Mouse (Mus musculus) midbrain, embryonic 15.5 days (tissue): ENCODE measurements around the gene Hnrnpf. TPM values are rescaled to one million over a fixed set of nuclear protein-coding genes. Genes with fewer than 3 reads are reported as not detected.

Experiments
- ATAC-seq: fragments of 200-750 bp; cut with Nextera tagmentation; replicated peaks from 2 replicates; pipeline ENCODE4 v1.8.0; 2017; ENCODE audit warnings: moderate TSS enrichment
- H3K27ac ChIP-seq: fragments of 300-500 bp; sonication (generic); 2 replicates; pipeline ENCODE4 v1.5.1; 2015; ENCODE audit warnings: mild to moderate bottlenecking, inconsistent platforms
- H3K27me3 ChIP-seq: fragments of 300-500 bp; sonication (generic); replicated peaks from 2 replicates; pipeline ENCODE4 v1.6.1; 2015; ENCODE audit warnings: inconsistent platforms
- H3K36me3 ChIP-seq: fragments of 300-500 bp; sonication (generic); replicated peaks from 2 replicates; pipeline ENCODE4 v1.6.1; 2015; ENCODE audit warnings: inconsistent platforms
- H3K4me1 ChIP-seq: fragments of 300-500 bp; sonication (generic); 2 replicates; pipeline ENCODE4 v1.6.1; 2015; ENCODE audit warnings: inconsistent platforms
- H3K4me2 ChIP-seq: fragments of 300-500 bp; sonication (generic); 2 replicates; pipeline ENCODE4 v1.6.1; 2015; ENCODE audit warnings: inconsistent platforms, mild to moderate bottlenecking, moderate library complexity
- H3K4me3 ChIP-seq: fragments of 300-500 bp; sonication (generic); 2 replicates; pipeline ENCODE4 v1.5.1; 2015; ENCODE audit warnings: mild to moderate bottlenecking, inconsistent platforms
- H3K9ac ChIP-seq: fragments of 300-500 bp; sonication (generic); 2 replicates; pipeline ENCODE4 v1.6.1; 2015; ENCODE audit warnings: mild to moderate bottlenecking, inconsistent platforms
- H3K9me3 ChIP-seq: fragments of 300-500 bp; sonication (generic); 2 replicates; pipeline ENCODE4 v1.6.1; 2016; ENCODE audit warnings: inconsistent platforms
- WGBS: fragments of 180-500 bp; shearing (Covaris S2); methylation state at CpG from one replicate; pipeline ENCODE4 v1.1.7; 2015; ENCODE audit warnings: mixed read lengths; 5-methylcytosine and 5-hydroxymethylcytosine counted together
- polyA plus RNA-seq: library from polyadenylated mRNA; unstranded; fragments of >200 nt; fragmentation: Nextera tagmentation; extraction: Ambion mirVana; gene quantifications from 2 replicates; pipeline ENCODE4 v1.2.1, GENCODE M21; 2015

The Hnrnpf gene
- polyA plus RNA-seq, 1 experiment from 2014 or later: 258 TPM

GRCm38 (mm10) chr6:117878700-117879407 is 21.3 kb upstream of the Hnrnpf start:
- 14% methylated on average over 26 of the region's 26 CpGs for WGBS
- Histone ChIP-seq H3K9me3 (no peaks in the 10 kb centered on the region), H3K27ac (peak overlapping the region; percentile 99), H3K36me3 (no peaks in the 10 kb centered on the region), H3K4me1 (peaks cover 12% of the 10 kb centered on the region), H3K9ac (peak overlapping the region; percentile 60), H3K27me3 (no peaks in the 10 kb centered on the region), H3K4me2 (peak overlapping the region; percentile 79), H3K4me3 (peak overlapping the region; percentile 55)
- peak; percentile 93 for ATAC-seq

GRCm38 (mm10) chr6:117879408-117880115 is 20.6 kb upstream of the Hnrnpf start:
- Histone ChIP-seq H3K4me1 (peaks cover 12% of the 10 kb centered on the region), H3K4me2 (peak overlapping the region; percentile 79), H3K9ac (peak overlapping the region; percentile 60), H3K27ac (peak overlapping the region; percentile 99), H3K9me3 (no peaks in the 10 kb centered on the region), H3K27me3 (no peaks in the 10 kb centered on the region), H3K36me3 (no peaks in the 10 kb centered on the region), H3K4me3 (peak overlapping the region; percentile 55)
- peak; percentile 94 for ATAC-seq
- under 1% methylated on average over 67 of the region's 67 CpGs for WGBS

- no peak for ATAC-seq
Measured at GRCm38 (mm10) chr6:117880394-117880838, 19.7 kb upstream of the Hnrnpf start.

GRCm38 (mm10) chr6:117881229-117881628 is 18.9 kb upstream of the Hnrnpf start:
- 23% methylated on average over 7 of the region's 7 CpGs for WGBS
- Histone ChIP-seq H3K27ac (no peak overlapping the region), H3K4me3 (no peak overlapping the region), H3K4me2 (no peak overlapping the region), H3K9me3 (no peaks in the 10 kb centered on the region), H3K36me3 (no peaks in the 10 kb centered on the region), H3K27me3 (no peaks in the 10 kb centered on the region), H3K9ac (no peak overlapping the region), H3K4me1 (peaks cover 12% of the 10 kb centered on the region)
- ATAC-seq: no peak

More at GRCm38 (mm10) chr6:117880394-117880838, 19.7 kb upstream of the Hnrnpf start:
- Histone ChIP-seq H3K36me3 (no peaks in the 10 kb centered on the region), H3K4me3 (peak overlapping the region; percentile 55), H3K9ac (peak overlapping the region; percentile 60; the same call in 1 of the 2 replicates), H3K27ac (peak overlapping the region; percentile 99), H3K9me3 (no peaks in the 10 kb centered on the region), H3K4me1 (peaks cover 12% of the 10 kb centered on the region), H3K4me2 (peak overlapping the region; percentile 79), H3K27me3 (no peaks in the 10 kb centered on the region)
- 36% methylated on average over 3 of the region's 3 CpGs for WGBS

- Histone ChIP-seq H3K36me3 (no peaks in the 10 kb centered on the region), H3K4me2 (no peak overlapping the region), H3K27me3 (no peaks in the 10 kb centered on the region), H3K4me3 (no peak overlapping the region), H3K27ac (no peak overlapping the region), H3K4me1 (peaks cover 12% of the 10 kb centered on the region), H3K9ac (no peak overlapping the region), H3K9me3 (no peaks in the 10 kb centered on the region)
- no peak for ATAC-seq
- 77% methylated on average over 7 of the region's 7 CpGs for WGBS
Measured at GRCm38 (mm10) chr6:117881997-117882396, 18.1 kb upstream of the Hnrnpf start.

GRCm38 (mm10) chr6:117885943-117886342 is 14.2 kb upstream of the Hnrnpf start:
- H3K4me1 ChIP-seq: 0 out of 2 replicates have a peak, but pooled peaks cover 2% of the 10 kb centered on the region
- no peak for ATAC-seq
- H3K4me3 ChIP-seq: no peak overlapping the region
- no peak overlapping the region for H3K4me2 ChIP-seq
- no peaks in the 10 kb centered on the region for H3K9me3 ChIP-seq
- no peaks in the 10 kb centered on the region for H3K36me3 ChIP-seq
- H3K27ac ChIP-seq: no peak overlapping the region
- no peak overlapping the region for H3K9ac ChIP-seq
- WGBS: 90% methylated on average over 2 of the region's 2 CpGs
- H3K27me3 ChIP-seq: no peaks in the 10 kb centered on the region

- no peak for ATAC-seq
- no peak overlapping the region for H3K4me3 ChIP-seq
- H3K9ac ChIP-seq: no peak overlapping the region
- 47% methylated on average over 1 of the region's 1 CpGs for WGBS
- H3K9me3 ChIP-seq: no peaks in the 10 kb centered on the region
- no peak overlapping the region for H3K4me2 ChIP-seq
- no peaks in the 10 kb centered on the region for H3K36me3 ChIP-seq
- H3K4me1 ChIP-seq: no peaks in the 10 kb centered on the region
- no peaks in the 10 kb centered on the region for H3K27me3 ChIP-seq
- no peak overlapping the region for H3K27ac ChIP-seq
Measured at GRCm38 (mm10) chr6:117888032-117888431, 12.1 kb upstream of the Hnrnpf start.

- no peak for ATAC-seq
- 55% methylated on average over 2 of the region's 2 CpGs for WGBS
- no peaks in the 10 kb centered on the region for H3K36me3 ChIP-seq
- H3K9ac ChIP-seq: no peak overlapping the region
- H3K4me2 ChIP-seq: no peak overlapping the region
- no peaks in the 10 kb centered on the region for H3K27me3 ChIP-seq
- H3K27ac ChIP-seq: no peak overlapping the region
- no peaks in the 10 kb centered on the region for H3K9me3 ChIP-seq
- no peaks in the 10 kb centered on the region for H3K4me1 ChIP-seq
- no peak overlapping the region for H3K4me3 ChIP-seq
Measured at GRCm38 (mm10) chr6:117888642-117889096, 11.5 kb upstream of the Hnrnpf start.

GRCm38 (mm10) chr6:117890257-117890656 is 9.9 kb upstream of the Hnrnpf start:
- Histone ChIP-seq H3K4me2 (no peak overlapping the region), H3K27ac (no peak overlapping the region), H3K9me3 (no peaks in the 10 kb centered on the region), H3K36me3 (no peaks in the 10 kb centered on the region), H3K4me3 (no peak overlapping the region), H3K27me3 (no peaks in the 10 kb centered on the region), H3K4me1 (no peaks in the 10 kb centered on the region), H3K9ac (no peak overlapping the region)
- no peak for ATAC-seq
- 87% methylated on average over 6 of the region's 6 CpGs for WGBS

GRCm38 (mm10) chr6:117891369-117892160 is 8.6 kb upstream of the Hnrnpf start:
- no peak overlapping the region for H3K4me3 ChIP-seq
- ATAC-seq: no peak
- no peaks in the 10 kb centered on the region for H3K9me3 ChIP-seq
- H3K27me3 ChIP-seq: no peaks in the 10 kb centered on the region
- no peak overlapping the region for H3K27ac ChIP-seq
- H3K4me2 ChIP-seq: no peak overlapping the region
- H3K9ac ChIP-seq: no peak overlapping the region
- H3K4me1 ChIP-seq: no peaks in the 10 kb centered on the region
- 67% methylated on average over 14 of the region's 14 CpGs for WGBS
- H3K36me3 ChIP-seq: no peaks in the 10 kb centered on the region

- no peaks in the 10 kb centered on the region for H3K4me1 ChIP-seq
- H3K4me2 ChIP-seq: no peak overlapping the region
- 77% methylated on average over 3 of the region's 3 CpGs for WGBS
- no peak overlapping the region for H3K27ac ChIP-seq
- H3K9ac ChIP-seq: no peak overlapping the region
- H3K27me3 ChIP-seq: no peaks in the 10 kb centered on the region
- ATAC-seq: no peak
- H3K36me3 ChIP-seq: no peaks in the 10 kb centered on the region
- no peaks in the 10 kb centered on the region for H3K9me3 ChIP-seq
- H3K4me3 ChIP-seq: no peak overlapping the region
Measured at GRCm38 (mm10) chr6:117892386-117892785, 7.7 kb upstream of the Hnrnpf start.

GRCm38 (mm10) chr6:117893435-117893834 is 6.7 kb upstream of the Hnrnpf start:
- no peak overlapping the region for H3K4me2 ChIP-seq
- H3K27ac ChIP-seq: no peak overlapping the region
- 96% methylated on average over 2 of the region's 2 CpGs for WGBS
- no peaks in the 10 kb centered on the region for H3K36me3 ChIP-seq
- H3K9me3 ChIP-seq: no peaks in the 10 kb centered on the region
- no peak for ATAC-seq
- no peak overlapping the region for H3K4me3 ChIP-seq
- no peaks in the 10 kb centered on the region for H3K4me1 ChIP-seq
- H3K27me3 ChIP-seq: no peaks in the 10 kb centered on the region
- H3K9ac ChIP-seq: no peak overlapping the region
